Mouse (Mus musculus) kidney, adult 11 months (tissue): ENCODE results near the gene Lamp5.

Source experiments
- DNase-seq: peaks from one replicate; pipeline ENCODE4 v3.0.0; 2022

The Lamp5 gene

GRCm38 (mm10) chr2:136051688-136052289 is at the start of gene Lamp5:
Lamp5 (plus strand) TSS chr2:136052239.
- no peak for DNase-seq

GRCm38 (mm10) chr2:136003836-136004235 is 48.2 kb upstream of the Lamp5 start:
- no peak for DNase-seq

- no peak for DNase-seq
Measured at GRCm38 (mm10) chr2:136006280-136006679, 45.8 kb upstream of the Lamp5 start.

- no peak for DNase-seq
Measured at GRCm38 (mm10) chr2:136012759-136013158, 39.3 kb upstream of the Lamp5 start.

DNA sequence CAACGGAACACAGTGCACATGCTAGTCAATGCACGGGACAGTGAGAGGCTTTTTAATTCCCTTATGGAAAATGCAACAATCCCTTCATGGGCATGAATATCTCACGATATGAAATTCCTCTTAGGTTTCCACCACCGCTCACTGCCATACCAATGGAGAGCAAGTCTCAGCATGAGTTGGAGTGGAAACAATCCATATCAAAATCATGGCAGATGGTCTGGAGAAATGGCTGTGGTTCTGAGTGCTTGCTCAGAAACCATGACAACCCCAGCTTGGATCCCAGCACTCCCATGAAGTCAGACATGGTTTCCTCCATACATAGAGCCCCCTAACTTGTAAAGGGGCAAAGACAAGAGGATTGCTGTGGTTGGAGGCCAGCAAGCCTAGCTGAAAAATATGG is 3.6 kb upstream of the Lamp5 start:
- DNase-seq, result no peak

DNA sequence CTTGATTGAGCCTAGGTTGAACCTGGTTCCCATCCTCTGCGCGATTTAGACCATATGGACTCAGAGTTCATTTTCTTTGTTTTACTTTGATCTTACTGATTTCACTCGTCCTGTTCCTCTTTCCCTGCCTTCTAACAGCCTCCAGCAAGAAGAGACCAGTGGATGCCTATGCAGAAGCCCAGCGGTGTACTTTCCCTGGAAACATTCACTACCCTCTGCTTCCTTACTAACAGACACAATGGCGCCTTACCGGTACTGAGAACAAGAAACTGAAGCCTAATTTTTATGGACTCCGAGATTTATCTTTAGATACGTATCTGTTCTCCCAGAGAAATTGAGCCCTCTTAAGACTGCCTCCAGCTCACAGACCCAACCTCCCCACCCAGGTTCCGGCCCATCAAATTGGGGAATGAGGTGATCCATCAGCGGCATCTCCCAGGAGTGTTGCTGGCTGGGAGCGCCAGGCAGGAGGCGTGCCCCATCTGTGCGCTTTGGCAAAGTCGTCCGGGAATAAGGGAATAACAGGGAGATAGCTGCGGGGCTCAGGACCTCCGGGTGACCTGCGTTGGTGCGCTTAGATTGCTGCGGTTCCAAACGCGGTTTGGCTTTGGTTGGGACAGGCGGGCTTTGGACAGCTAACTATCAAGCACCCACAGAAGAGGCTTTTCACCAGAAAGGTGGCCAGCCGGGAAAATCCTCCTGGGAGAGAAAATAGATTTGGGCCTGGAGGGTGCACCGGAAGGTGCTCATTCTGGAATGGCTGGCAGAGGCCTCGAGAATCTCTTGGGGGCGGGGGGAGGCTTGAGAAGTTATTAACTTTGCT is 1.0 kb upstream of the Lamp5 start:
- DNase-seq, result no peak

- DNase-seq, result no peak
Measured at GRCm38 (mm10) chr2:136057861-136058331, 5.9 kb downstream of the Lamp5 start.

DNA sequence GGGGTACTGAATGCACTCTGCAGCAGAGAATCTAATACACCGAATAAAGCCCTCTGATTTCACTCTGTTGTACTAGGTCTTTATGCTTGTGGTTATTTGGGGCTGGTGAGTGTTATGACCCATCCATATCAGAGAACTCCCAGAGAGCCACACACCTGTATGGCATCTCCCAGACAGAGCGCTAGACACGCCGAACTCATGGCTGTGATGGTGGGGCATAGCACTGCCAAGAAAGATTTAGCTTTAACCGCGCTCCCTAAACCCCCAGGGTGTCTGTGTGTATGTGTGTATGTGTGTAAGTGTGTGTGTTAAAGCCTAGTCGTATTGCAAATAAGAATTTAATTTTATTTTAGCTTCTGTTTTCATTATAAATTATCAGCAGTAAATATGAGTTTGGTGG is 6.4 kb downstream of the Lamp5 start:
- DNase-seq, result no peak

GRCm38 (mm10) chr2:136059029-136059669 is 7.1 kb downstream of the Lamp5 start:
- DNase-seq, result no peak

DNA sequence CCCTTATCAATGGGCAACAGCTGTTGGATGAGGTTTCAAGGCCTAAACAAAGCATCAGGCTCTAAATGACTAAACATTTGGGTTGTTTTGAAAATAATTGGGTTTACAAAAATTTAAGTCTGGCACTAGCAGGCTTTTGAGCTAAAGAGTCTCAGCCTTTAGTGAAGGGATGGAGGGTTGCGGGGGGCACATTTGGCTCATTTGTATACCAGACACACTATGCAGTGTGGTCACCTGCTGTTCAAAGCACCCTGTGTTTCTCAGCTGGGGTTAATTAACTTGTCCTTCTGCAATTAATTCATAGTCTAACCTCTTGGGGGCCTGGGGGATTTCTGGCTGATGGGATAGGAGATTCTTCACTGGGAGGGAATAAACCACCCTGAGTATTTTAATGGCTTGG is 12.3 kb downstream of the Lamp5 start:
- no peak for DNase-seq

DNA sequence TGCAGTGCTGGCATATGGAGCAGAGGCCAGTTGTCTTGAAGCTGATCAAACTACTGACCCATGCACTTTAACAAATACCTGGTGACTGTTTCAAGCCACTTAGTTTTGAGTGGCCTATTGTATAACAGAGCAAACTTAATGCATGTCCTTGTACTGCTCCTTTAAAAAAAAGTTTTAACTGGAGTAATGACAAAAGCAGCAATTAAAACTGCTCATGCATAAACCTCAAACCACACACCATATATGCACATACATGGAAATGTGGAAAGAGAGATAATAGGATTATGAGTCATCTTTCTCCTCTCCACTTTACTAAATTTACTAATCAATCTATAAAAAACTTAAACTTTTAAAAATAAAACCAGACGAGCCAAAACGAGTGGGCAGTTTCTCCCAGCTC is 43.9 kb downstream of the Lamp5 start:
- DNase-seq, result no peak

DNA sequence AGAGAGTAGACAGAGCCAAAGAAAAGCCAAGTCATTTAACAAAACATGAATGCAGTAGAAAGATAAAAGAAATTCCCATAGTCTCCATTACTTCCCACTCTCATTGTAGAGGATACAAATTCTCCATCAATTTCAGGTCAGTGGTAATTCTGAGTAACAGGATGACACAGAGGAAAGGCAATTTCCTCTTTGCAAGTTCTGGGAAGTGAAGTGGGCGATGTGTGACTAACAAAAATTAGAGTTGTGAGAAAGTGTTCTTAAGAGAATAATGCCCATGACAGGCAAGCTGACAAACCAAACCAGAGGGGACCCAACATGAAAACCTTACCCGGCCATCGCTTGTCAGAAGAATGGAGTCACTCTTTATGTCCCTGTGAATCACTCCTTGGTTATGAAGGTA is 45.1 kb downstream of the Lamp5 start:
- no peak for DNase-seq

DNA sequence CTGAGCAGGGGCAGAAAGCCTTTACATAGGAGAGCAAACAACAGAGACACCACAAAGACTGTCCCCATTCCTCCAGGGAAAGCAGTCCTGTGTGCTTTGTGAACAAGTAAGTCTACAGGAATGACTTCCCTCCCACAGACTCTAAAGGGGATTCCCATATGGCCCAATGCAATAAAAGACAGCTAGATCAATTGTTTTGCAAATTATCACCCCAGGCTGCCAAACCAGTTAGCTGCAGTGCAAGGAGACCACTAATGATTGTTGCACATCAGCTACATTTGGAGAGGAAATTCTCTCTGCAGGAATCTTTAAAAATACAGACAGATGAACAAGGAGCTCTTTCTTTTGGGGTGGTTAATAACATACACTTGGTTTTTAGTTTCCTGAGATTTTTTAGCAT is 55.6 kb downstream of the Lamp5 start:
- DNase-seq, result no peak

DNA sequence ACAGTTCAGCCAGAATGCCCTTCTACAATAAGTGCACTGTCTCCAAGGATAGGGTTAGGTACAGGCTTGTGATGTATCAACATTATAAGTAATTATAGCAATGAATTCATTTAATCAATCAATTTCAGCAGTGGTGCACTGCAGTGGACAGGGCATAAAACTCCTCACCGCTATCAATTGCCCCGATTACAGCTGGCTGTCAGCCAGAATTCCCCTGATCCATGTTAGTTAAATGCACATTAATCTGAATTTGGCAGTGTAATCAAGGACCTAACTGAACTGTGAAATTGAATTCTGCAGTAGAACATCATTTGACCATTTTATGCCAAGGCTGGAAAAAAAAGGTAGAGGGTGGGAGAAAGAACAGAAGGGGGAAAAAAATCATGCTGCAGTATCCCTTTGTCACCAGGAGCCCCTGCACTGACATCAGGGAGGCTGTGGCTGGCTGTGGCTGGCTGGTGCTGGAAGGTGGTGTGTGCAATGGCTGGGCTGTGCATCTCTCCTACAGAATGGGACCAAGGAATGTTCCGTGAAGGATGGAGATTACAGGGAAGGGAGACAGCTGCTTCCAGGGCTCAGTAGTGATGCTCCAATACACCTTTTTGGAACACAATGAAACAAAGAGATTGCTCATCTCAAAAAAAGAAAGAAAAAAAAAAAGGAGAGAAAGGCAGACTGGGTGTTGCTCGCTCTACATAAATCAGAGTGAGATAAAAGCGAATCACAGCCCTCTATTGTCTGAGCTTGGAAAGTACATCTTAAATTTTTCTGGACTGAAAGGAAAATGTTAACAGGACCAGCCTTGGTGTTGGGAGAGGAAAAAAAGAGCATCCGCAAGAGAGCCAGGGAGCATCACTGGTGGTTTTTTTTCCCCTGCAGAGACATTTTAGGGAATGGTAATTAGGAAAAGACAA is 56.3 kb downstream of the Lamp5 start:
- no peak for DNase-seq

DNA sequence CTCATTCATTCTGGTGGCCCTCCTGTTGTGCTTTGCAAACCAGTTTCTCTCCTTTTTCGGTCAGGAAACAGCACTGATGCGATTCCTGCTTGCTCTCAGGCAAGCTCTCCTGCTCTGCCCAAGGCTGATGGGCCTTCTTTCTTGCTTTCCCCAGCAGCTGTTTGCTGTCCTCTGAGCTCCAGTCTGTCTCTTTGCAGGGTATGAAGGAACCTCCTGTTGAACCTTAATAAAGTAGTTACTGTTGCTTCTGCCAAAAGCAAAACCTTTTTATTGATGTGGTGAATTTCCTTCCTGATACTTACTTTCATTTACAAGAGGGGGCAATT is 57.0 kb downstream of the Lamp5 start:
- no peak for DNase-seq

DNA sequence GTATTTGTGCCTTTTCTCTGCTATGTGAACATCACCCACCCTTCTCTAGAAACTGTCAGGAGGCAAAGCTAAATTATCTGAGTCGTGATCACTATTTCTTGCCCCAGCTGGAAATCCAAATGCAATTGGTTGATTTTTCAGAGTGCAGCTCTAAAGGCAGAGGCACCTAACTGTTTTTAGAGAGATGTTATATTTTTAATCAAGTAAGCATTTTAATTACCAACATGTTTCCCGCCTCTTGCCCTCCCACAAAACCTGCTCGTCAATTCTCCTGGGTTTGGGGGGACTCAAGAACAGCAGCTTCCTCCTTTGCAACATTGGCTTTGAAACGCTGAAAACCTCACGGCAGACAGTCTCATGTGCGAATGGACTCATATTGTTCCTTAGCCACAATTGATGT is 61.3 kb downstream of the Lamp5 start:
- DNase-seq, result no peak

GRCm38 (mm10) chr2:136118006-136118405 is 66.0 kb downstream of the Lamp5 start:
- DNase-seq, result no peak
